Mouse (Mus musculus) embryo, embryonic 11 days (tissue): ENCODE measurements around the gene Zfp593.

Source experiments
- DNase-seq: peaks from one replicate; pipeline ENCODE4 v3.0.0-alpha.2; 2015

The Zfp593 gene

DNA sequence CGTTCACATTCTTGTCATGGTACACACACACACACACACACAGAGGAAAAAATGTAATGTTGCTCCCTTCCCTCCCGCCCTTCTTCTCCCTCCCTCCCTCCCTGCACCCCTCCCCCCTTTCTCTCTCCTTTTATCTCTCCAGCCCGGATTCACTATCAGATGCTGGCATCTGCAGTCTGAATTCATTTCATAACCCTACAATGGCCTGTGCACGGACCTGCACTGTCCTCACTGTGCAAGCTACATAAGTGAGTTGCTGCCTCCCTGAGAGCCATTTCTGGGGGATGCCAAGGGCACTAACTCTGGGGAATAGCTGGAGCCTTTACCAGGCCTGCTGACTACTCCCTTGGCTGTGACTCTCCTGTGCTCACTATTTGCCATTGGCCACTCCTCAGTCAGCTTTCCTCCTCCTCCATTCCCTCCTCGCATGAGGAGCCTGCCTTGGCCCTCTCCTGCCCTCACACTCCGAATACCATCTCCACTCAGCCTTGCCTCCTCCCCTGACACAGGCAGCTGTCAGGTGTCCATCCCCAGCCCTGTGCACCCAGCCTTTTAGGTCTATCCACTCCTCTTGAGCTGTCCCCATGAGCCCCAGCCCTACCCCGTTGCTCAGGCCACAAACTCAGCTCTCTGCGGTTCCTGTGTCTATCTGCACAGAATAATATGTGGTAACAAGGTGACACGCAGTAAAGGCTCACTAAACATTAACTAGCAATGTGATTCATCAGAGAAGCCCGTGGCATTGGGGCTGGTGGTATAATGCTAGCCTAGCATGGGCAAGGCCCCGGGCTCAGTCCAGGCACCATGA lies 22.4 kb downstream of the Zfp593 start:
- no peak for DNase-seq

DNA sequence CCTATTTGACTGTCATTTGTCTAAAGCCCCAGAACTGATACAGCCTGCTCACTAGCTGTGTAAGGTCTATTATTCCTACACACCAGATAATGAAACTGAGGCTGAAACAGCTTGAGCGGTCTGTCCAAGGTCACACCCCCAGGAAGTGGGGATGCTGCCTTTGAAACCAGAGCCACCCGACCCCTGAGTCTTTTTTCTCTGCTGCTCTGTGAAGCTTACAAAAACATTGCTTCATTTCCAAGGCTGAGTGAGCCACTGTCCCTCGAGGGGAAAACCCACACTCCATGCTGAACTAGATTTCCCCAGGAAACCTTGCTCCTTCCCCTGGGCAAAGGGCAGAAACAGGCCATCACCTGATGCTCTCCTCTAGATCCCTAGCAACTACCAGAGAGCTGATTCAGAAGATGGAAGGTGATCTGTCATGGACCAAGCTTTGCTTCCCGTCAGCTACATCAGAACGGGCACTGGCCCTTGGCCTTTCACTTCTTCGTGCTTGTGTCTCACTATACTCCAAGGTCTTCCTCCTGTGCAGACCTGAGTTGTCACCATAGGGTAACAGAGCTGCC lies 38.8 kb downstream of the Zfp593 start:
- no peak for DNase-seq

DNA sequence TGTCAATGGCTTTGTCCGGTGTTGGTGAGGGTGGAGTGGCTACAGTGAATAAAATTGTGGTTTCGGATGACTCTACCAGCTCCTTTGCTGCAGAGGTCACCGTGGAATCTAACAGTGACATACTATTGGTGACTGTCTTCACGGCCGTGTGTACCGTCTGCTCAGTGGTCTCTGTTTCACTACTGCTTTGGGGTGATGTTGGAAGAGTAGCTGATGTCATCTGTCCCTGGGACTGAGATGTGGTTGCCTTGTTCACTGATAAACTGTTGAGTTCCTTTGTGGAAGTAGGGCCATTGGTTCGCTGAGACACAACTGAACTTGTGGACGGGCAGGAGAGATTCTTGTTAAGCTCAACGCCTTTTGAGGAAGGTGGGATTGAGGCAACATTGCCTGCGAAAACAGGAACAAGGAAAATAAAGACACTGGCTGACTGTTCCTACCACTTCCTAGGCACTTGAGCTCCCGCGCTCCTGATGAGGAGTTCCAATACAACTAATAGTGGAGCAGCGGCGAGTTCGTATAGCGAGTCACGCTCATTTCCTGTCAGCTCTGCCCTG lies 42.0 kb downstream of the Zfp593 start:
- DNase-seq: no peak

DNA sequence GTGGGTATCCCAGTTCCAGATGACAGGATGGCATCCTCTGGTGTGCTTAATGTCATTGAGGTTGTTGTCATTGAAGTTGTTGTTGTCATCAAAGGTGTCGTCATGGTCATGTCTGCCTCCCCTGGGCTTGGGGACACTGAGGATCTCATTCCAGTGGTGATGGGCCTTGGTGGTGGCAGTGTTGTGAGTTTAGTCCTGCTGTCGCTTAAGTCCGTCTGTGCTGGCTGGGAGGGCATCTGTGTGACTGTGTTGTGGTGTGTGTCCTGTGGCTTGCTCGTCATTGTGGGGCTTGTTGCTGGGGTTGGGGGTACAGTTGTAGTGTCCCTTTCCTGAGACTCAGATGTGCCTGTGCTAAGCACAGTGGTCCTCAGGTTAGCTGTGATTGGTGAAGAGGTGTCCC lies 42.5 kb downstream of the Zfp593 start, which contains the start of gene Gm7534:
Gm7534 (minus strand) TSS at position 101 of the 400 bp plus-strand sequence.
- DNase-seq: no peak

DNA sequence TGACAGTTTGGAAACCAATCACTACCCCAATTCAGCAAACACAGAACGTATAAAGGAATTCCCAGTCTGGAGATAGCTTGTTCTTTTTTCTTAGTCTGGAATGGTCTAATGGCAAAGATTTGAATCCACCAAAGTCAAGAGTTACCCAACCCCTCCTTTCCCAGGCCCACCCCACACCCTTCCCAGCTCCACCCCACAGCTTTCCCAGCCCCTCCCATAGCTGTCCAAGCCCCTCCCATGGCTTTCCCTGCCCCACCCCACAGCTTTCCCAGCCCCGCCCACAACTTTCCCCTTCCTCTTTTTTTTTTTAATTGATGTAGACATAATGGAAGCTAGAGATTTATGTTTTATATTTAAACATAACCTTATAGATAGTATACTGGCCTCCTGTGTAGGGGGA lies 46.0 kb downstream of the Zfp593 start:
- no peak for DNase-seq
